Mouse (Mus musculus): ENCODE data around the gene Dennd1c. TPM values are rescaled to one million over a fixed set of nuclear protein-coding genes. Genes with fewer than 3 reads are reported as not detected.

The Dennd1c gene
- total and polyA plus RNA-seq, 2 experiments from 2014 or later: 2.8 to 3.8 TPM

GRCm38 (mm10) chr17:57030931-57031660, 47.2 kb downstream of the Dennd1c start, which contains the start of gene Khsrp:
Gene Khsrp (minus strand): TSS chr17:57031522.
- ATAC-seq: no peak
- WGBS: 1% methylated on average over 93 of the region's 99 CpGs
- TF ChIP-seq CTCF (IDR thresholded peaks at IDR 0.05; ENCODE audit: low read depth): no peak
- Histone ChIP-seq H3K9me3 (ENCODE audit: low read length) (no peaks in the 10 kb centered on the region), H3K9ac (replicated peaks; ENCODE audit: low read length) (peak within 1 kb of the TSS; percentile 99), H3K36me3 (ENCODE audit: insufficient read depth, low read length) (peaks cover 15% of the 10 kb centered on the region), H3K4me1 (ENCODE audit: insufficient read depth, low read length) (0 out of 2 replicates have a peak, but pooled peaks cover 10% of the 10 kb centered on the region), H3K4me2 (ENCODE audit: low read depth, low read length) (peak within 1 kb of the TSS; percentile 87), H3K27ac (peak within 1 kb of the TSS; percentile 96), H3K4me3 (ENCODE audit: low read length) (peak within 1 kb of the TSS; percentile 95), H3K27me3 (ENCODE audit: insufficient read depth, low read length) (no peaks in the 10 kb centered on the region)
- peak; percentile 69 for DNase-seq (ENCODE audit: low spot score)

- Histone ChIP-seq H3K36me3 (ENCODE audit: insufficient read depth, low read length) (peaks cover 27% of the 10 kb centered on the region), H3K4me1 (ENCODE audit: insufficient read depth, low read length) (0 out of 2 replicates have a peak, but pooled peaks cover 10% of the 10 kb centered on the region), H3K4me3 (ENCODE audit: low read length) (peak overlapping the region; percentile 95), H3K27ac (no peak overlapping the region), H3K9me3 (ENCODE audit: low read length) (no peaks in the 10 kb centered on the region), H3K9ac (replicated peaks; ENCODE audit: low read length) (peak overlapping the region; percentile 99), H3K27me3 (ENCODE audit: insufficient read depth, low read length) (no peaks in the 10 kb centered on the region), H3K4me2 (ENCODE audit: low read depth, low read length) (peak overlapping the region; percentile 87)
- ATAC-seq (no peak), DNase-seq (ENCODE audit: low spot score) (no peak)
- no peak for TF ChIP-seq CTCF (IDR thresholded peaks at IDR 0.05; ENCODE audit: low read depth)
- 49% methylated on average over 8 of the region's 8 CpGs for WGBS
Measured at GRCm38 (mm10) chr17:57029691-57030090, 48.6 kb downstream of the Dennd1c start.

GRCm38 (mm10) chr17:57027471-57027870, 50.8 kb downstream of the Dennd1c start:
- H3K4me2 ChIP-seq (ENCODE audit: low read depth, low read length): no peak overlapping the region
- TF ChIP-seq CTCF (IDR thresholded peaks at IDR 0.05; ENCODE audit: low read depth): no peak
- H3K9ac ChIP-seq (replicated peaks; ENCODE audit: low read length): no peak overlapping the region
- no peaks in the 10 kb centered on the region for H3K9me3 ChIP-seq (ENCODE audit: low read length)
- DNase-seq (ENCODE audit: low spot score) (no peak), ATAC-seq (no peak)
- H3K36me3 ChIP-seq (ENCODE audit: insufficient read depth, low read length): peaks cover 50% of the 10 kb centered on the region
- H3K27me3 ChIP-seq (ENCODE audit: insufficient read depth, low read length): no peaks in the 10 kb centered on the region
- 90% methylated on average over 4 of the region's 4 CpGs for WGBS
- no peak overlapping the region for H3K4me3 ChIP-seq (ENCODE audit: low read length)
- H3K4me1 ChIP-seq (ENCODE audit: insufficient read depth, low read length): 0 out of 2 replicates have a peak, but pooled peaks cover 10% of the 10 kb centered on the region
- H3K27ac ChIP-seq: no peak overlapping the region

- H3K36me3 ChIP-seq (ENCODE audit: insufficient read depth, low read length): peaks cover 45% of the 10 kb centered on the region
- H3K27ac ChIP-seq: no peak overlapping the region
- WGBS: 87% methylated on average over 5 of the region's 5 CpGs
- no peaks in the 10 kb centered on the region for H3K9me3 ChIP-seq (ENCODE audit: low read length)
- H3K4me2 ChIP-seq (ENCODE audit: low read depth, low read length): no peak overlapping the region
- TF ChIP-seq CTCF (IDR thresholded peaks at IDR 0.05; ENCODE audit: low read depth): no peak
- H3K4me1 ChIP-seq (ENCODE audit: insufficient read depth, low read length): no peaks in the 10 kb centered on the region
- H3K27me3 ChIP-seq (ENCODE audit: insufficient read depth, low read length): no peaks in the 10 kb centered on the region
- no peak overlapping the region for H3K9ac ChIP-seq (replicated peaks; ENCODE audit: low read length)
- no peak overlapping the region for H3K4me3 ChIP-seq (ENCODE audit: low read length)
- ATAC-seq: no peak
- DNase-seq (ENCODE audit: low spot score): no peak
Measured at GRCm38 (mm10) chr17:57020960-57021359, 57.4 kb downstream of the Dennd1c start.

GRCm38 (mm10) chr17:57019693-57020092, 58.6 kb downstream of the Dennd1c start:
- no peak for TF ChIP-seq CTCF (IDR thresholded peaks at IDR 0.05; ENCODE audit: low read depth)
- WGBS: 90% methylated on average over 2 of the region's 2 CpGs
- Histone ChIP-seq H3K9ac (replicated peaks; ENCODE audit: low read length) (no peak overlapping the region), H3K9me3 (ENCODE audit: low read length) (no peaks in the 10 kb centered on the region), H3K4me1 (ENCODE audit: insufficient read depth, low read length) (no peaks in the 10 kb centered on the region), H3K27me3 (ENCODE audit: insufficient read depth, low read length) (no peaks in the 10 kb centered on the region), H3K36me3 (ENCODE audit: insufficient read depth, low read length) (peaks cover 32% of the 10 kb centered on the region), H3K4me3 (ENCODE audit: low read length) (no peak overlapping the region), H3K4me2 (ENCODE audit: low read depth, low read length) (no peak overlapping the region), H3K27ac (no peak overlapping the region)
- DNase-seq (ENCODE audit: low spot score) (no peak), ATAC-seq (no peak)

Other genes with a start within 250 kb of the Dennd1c start
- 4.9 and 9.8 TPM in 2 replicates for gene Rfx2, start 247.5 kb downstream of the Dennd1c start, total RNA-seq (2014; rRNA removed)
- gene Rfx2, start 247.5 kb downstream of the Dennd1c start, polyA plus RNA-seq (2015; fragmentation: Nextera tagmentation; extraction: Ambion mirVana): 3.7 and 4.4 TPM in 2 replicates
- not detected in 2 replicates for gene Acsbg2, start 204.1 kb downstream of the Dennd1c start, total RNA-seq (2014; rRNA removed)
- gene Acsbg2, start 204.1 kb downstream of the Dennd1c start, polyA plus RNA-seq (2015; fragmentation: Nextera tagmentation; extraction: Ambion mirVana): not detected in 2 replicates
- not detected in 2 replicates for gene 1700061G19Rik, start 203.0 kb downstream of the Dennd1c start, total RNA-seq (2014; rRNA removed)
- 0.34 and 0.35 TPM in 2 replicates for gene 1700061G19Rik, start 203.0 kb downstream of the Dennd1c start, polyA plus RNA-seq (2015; fragmentation: Nextera tagmentation; extraction: Ambion mirVana)
- gene Mllt1, start 143.1 kb downstream of the Dennd1c start, total RNA-seq (2014; rRNA removed): 131 and 135 TPM in 2 replicates
- 46.7 and 52.0 TPM in 2 replicates for gene Mllt1, start 143.1 kb downstream of the Dennd1c start, polyA plus RNA-seq (2015; fragmentation: Nextera tagmentation; extraction: Ambion mirVana)
- gene Acer1, start 96.4 kb downstream of the Dennd1c start, total RNA-seq (2014; rRNA removed): not detected in 2 replicates
- not detected in 2 replicates for gene Acer1, start 96.4 kb downstream of the Dennd1c start, polyA plus RNA-seq (2015; fragmentation: Nextera tagmentation; extraction: Ambion mirVana)
- 137 and 150 TPM in 2 replicates for gene Clpp, start 88.2 kb downstream of the Dennd1c start, total RNA-seq (2014; rRNA removed)
- 163 TPM in 2 replicates for gene Clpp, start 88.2 kb downstream of the Dennd1c start, polyA plus RNA-seq (2015; fragmentation: Nextera tagmentation; extraction: Ambion mirVana)
- gene Alkbh7, start 81.2 kb downstream of the Dennd1c start, total RNA-seq (2014; rRNA removed): 58.0 and 70.3 TPM in 2 replicates
- gene Alkbh7, start 81.2 kb downstream of the Dennd1c start, polyA plus RNA-seq (2015; fragmentation: Nextera tagmentation; extraction: Ambion mirVana): 66.0 and 70.2 TPM in 2 replicates
- gene Pspn, start 78.5 kb downstream of the Dennd1c start, total RNA-seq (2014; rRNA removed): not detected in 2 replicates
- gene Pspn, start 78.5 kb downstream of the Dennd1c start, polyA plus RNA-seq (2015; fragmentation: Nextera tagmentation; extraction: Ambion mirVana): not detected in 2 replicates
- 28.8 and 32.9 TPM in 2 replicates for gene Gtf2f1, start 67.2 kb downstream of the Dennd1c start, total RNA-seq (2014; rRNA removed)
- gene Gtf2f1, start 67.2 kb downstream of the Dennd1c start, polyA plus RNA-seq (2015; fragmentation: Nextera tagmentation; extraction: Ambion mirVana): 63.5 and 67.8 TPM in 2 replicates
- not detected in 2 replicates for gene Gm17949, start 67.0 kb downstream of the Dennd1c start, total RNA-seq (2014; rRNA removed)
- gene Gm17949, start 67.0 kb downstream of the Dennd1c start, polyA plus RNA-seq (2015; fragmentation: Nextera tagmentation; extraction: Ambion mirVana): 0.28 and 0.40 TPM in 2 replicates
- 61.7 and 71.3 TPM in 2 replicates for gene Khsrp, start 47.0 kb downstream of the Dennd1c start, total RNA-seq (2014; rRNA removed)
- 26.4 and 27.0 TPM in 2 replicates for gene Khsrp, start 47.0 kb downstream of the Dennd1c start, polyA plus RNA-seq (2015; fragmentation: Nextera tagmentation; extraction: Ambion mirVana)
- gene Slc25a41, start 36.9 kb downstream of the Dennd1c start, total RNA-seq (2014; rRNA removed): not detected in 2 replicates
- not detected in 2 replicates for gene Slc25a41, start 36.9 kb downstream of the Dennd1c start, polyA plus RNA-seq (2015; fragmentation: Nextera tagmentation; extraction: Ambion mirVana)
- gene Crb3, start 19.4 kb downstream of the Dennd1c start, total RNA-seq (2014; rRNA removed): 7.1 and 8.2 TPM in 2 replicates
- 6.0 and 6.2 TPM in 2 replicates for gene Crb3, start 19.4 kb downstream of the Dennd1c start, polyA plus RNA-seq (2015; fragmentation: Nextera tagmentation; extraction: Ambion mirVana)
- gene Slc25a23, start 18.7 kb downstream of the Dennd1c start, total RNA-seq (2014; rRNA removed): 122 and 150 TPM in 2 replicates
- 33.2 and 38.2 TPM in 2 replicates for gene Slc25a23, start 18.7 kb downstream of the Dennd1c start, polyA plus RNA-seq (2015; fragmentation: Nextera tagmentation; extraction: Ambion mirVana)
- gene Tubb4a, start 9.3 kb upstream of the Dennd1c start, total RNA-seq (2014; rRNA removed): 201 and 209 TPM in 2 replicates
- gene Tubb4a, start 9.3 kb upstream of the Dennd1c start, polyA plus RNA-seq (2015; fragmentation: Nextera tagmentation; extraction: Ambion mirVana): 295 and 346 TPM in 2 replicates
- 3.1 and 8.1 TPM in 2 replicates for gene Tnfsf9, start 26.8 kb upstream of the Dennd1c start, total RNA-seq (2014; rRNA removed)
- 4.3 and 4.7 TPM in 2 replicates for gene Tnfsf9, start 26.8 kb upstream of the Dennd1c start, polyA plus RNA-seq (2015; fragmentation: Nextera tagmentation; extraction: Ambion mirVana)
- 1.0 and 3.7 TPM in 2 replicates for gene Cd70, start 71.3 kb upstream of the Dennd1c start, total RNA-seq (2014; rRNA removed)
- 2.0 and 2.1 TPM in 2 replicates for gene Cd70, start 71.3 kb upstream of the Dennd1c start, polyA plus RNA-seq (2015; fragmentation: Nextera tagmentation; extraction: Ambion mirVana)
- not detected in 2 replicates for gene Tnfsf14, start 115.7 kb upstream of the Dennd1c start, total RNA-seq (2014; rRNA removed)
- gene Tnfsf14, start 115.7 kb upstream of the Dennd1c start, polyA plus RNA-seq (2015; fragmentation: Nextera tagmentation; extraction: Ambion mirVana): not detected in 2 replicates
- gene C3, start 149.6 kb upstream of the Dennd1c start, total RNA-seq (2014; rRNA removed): 0.78 and 0.86 TPM in 2 replicates
- 1.8 and 2.5 TPM in 2 replicates for gene C3, start 149.6 kb upstream of the Dennd1c start, polyA plus RNA-seq (2015; fragmentation: Nextera tagmentation; extraction: Ambion mirVana)
- gene Gpr108, start 169.9 kb upstream of the Dennd1c start, total RNA-seq (2014; rRNA removed): 19.6 and 21.3 TPM in 2 replicates
- 23.6 and 24.1 TPM in 2 replicates for gene Gpr108, start 169.9 kb upstream of the Dennd1c start, polyA plus RNA-seq (2015; fragmentation: Nextera tagmentation; extraction: Ambion mirVana)
- gene Trip10, start 170.9 kb upstream of the Dennd1c start, total RNA-seq (2014; rRNA removed): 8.5 TPM in 2 replicates
- 7.6 and 7.8 TPM in 2 replicates for gene Trip10, start 170.9 kb upstream of the Dennd1c start, polyA plus RNA-seq (2015; fragmentation: Nextera tagmentation; extraction: Ambion mirVana)
- 2.2 and 2.5 TPM in 2 replicates for gene Vav1, start 200.6 kb upstream of the Dennd1c start, total RNA-seq (2014; rRNA removed)
- 1.9 and 2.5 TPM in 2 replicates for gene Vav1, start 200.6 kb upstream of the Dennd1c start, polyA plus RNA-seq (2015; fragmentation: Nextera tagmentation; extraction: Ambion mirVana)

All from hindbrain, postnatal 0 days (tissue).